Mouse (Mus musculus): Measurements from ENCODE around the gene Esp4. TPM values are rescaled to one million over a fixed set of nuclear protein-coding genes. Genes with fewer than 3 reads are reported as not detected.
"Not testable (repeated sequence)": the region's sequence is repeated elsewhere in the genome, so short reads cannot be mapped to it uniquely, and the experiment has no call there.

Gene Esp4
- total RNA-seq (2022), result not detected

DNA sequence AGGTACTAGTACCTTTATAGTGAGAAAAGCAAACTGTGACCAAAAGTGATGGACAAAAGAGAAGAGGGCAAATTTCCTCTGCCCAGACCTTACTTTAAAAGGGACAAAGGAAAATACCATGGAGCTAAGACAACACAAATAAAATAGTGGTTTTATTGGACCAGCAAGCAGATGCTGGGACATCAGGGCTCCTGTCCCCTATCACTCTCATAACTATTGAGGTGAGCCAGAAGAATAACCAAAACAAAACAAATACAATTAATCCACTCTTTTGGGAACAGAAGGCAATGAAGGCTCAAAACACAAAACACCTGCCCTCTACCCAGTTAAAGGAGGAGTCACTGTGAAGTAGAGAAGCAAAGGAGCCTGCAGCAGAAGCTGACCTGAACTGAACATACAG lies at the start of gene Esp4:
Esp4 (plus strand) TSS at position 301 of the 400 bp plus-strand sequence.
- DNase-seq (ENCODE audit: low spot score in 2 of 2), result no peak

DNA sequence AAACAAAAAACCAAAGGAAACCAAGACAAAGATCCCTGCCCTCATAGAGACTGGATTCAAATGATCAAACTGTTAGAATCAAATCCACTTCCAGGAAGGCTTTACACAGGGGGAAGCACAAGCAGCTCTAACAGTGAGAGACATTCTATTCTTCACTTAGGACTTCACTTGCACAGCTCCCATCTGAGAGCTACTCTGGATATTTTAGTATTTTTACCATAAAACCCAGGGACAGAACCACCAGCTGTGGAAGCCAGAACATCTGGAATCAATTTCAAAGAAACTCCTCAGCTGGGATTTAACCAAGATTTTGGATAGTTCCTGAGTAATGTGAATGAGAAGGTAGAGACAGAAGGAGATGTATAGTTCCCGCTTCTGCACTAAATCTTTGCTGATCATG lies 44.9 kb upstream of the Esp4 start:
- no peak for DNase-seq (ENCODE audit: low spot score in 2 of 2)

DNA sequence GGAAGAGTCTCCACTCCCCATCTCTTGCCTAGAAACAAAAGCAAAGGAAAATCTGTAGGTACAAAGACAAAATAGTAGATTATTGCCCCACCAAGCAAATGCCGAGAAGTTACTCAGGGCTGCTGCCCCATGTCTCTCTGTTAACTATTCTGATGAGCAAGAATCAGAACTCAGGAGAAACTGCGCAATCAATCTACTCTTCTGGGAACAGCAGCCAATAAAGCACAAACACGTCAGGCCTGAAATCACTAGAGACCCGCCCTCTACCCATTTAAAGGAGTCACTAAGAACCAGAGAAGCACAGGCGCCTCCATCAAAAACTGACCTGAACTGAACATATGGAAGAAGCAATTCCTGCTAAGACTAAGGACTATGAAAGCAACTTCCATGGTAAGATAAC lies 37.2 kb upstream of the Esp4 start, which contains the start of gene Esp6:
Esp6 (plus strand) TSS at position 301 of the 400 bp plus-strand sequence.
- DNase-seq (ENCODE audit: low spot score in 2 of 2), result no peak

DNA sequence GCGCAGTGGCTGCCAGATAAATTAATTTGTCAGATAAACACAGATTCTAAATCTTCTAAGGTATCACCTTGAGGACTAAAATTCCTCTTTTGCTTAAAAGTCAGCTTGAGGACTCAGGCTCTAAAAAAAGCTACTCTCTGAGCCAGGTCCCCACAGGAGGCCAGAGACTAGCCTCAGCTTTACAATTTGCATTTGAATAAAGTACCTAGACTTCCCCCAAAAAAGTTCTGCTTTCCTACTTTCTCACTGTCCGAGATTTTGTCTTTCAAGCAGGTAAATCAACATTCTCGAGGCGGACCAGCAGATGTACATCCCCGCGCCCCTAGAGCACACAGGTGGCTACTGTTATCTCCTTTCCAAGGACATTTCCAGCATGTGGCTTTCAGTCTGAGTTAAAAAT lies 14.5 kb upstream of the Esp4 start:
- not testable (repeated sequence) for DNase-seq (ENCODE audit: low spot score in 2 of 2)

DNA sequence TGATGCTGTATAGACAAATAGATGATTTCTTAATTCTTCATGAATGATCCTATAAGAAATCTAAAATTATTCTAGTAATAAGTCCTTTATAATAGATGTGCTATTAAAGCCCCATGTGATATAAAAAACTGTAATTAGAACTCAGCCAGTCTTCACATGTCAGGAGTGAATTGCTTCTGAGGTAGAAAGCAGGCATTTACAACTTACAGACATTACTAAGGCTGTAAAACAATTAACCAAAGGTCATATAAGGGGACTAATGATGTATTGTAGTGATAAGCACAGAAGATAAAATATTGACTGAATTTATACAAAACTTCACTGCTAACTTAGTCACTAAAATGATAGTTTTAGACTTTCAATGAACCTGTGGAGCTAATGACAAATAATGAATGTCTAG lies 7.1 kb upstream of the Esp4 start:
- DNase-seq (ENCODE audit: low spot score in 2 of 2), result no peak

DNA sequence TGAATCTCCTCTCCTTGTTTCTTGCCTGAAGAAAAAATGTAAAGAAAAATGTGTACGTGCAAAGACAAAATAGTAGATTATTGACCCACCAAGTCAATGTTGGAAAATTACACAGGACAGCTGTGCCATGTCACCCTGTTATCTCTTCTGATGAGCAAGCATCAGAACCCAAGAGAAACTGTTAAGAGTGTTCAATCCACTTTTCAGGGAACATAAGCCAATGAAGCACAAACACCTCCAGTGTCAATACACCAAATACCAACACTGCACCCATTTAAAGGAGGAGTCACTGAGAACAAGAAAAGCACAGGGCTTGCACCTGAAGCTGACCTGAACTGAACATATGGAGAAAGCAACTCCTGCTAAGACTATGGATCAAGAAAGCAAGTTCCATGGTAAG lies 33.4 kb downstream of the Esp4 start, which contains the start of gene Esp3:
Esp3 (plus strand) TSS at position 301 of the 400 bp plus-strand sequence.
- not testable (repeated sequence) for DNase-seq (ENCODE audit: low spot score in 2 of 2)

Other genes starting within 250 kb of the Esp4 start
- not detected for gene Esp8, start 78.6 kb upstream of the Esp4 start, total RNA-seq (2022)
- gene Esp6, start 37.1 kb upstream of the Esp4 start, total RNA-seq (2022), result not detected
- gene Esp3, start 33.5 kb downstream of the Esp4 start, total RNA-seq (2022), result not detected
- not detected for gene Esp1, start 128.5 kb downstream of the Esp4 start, total RNA-seq (2022)
- gene Crisp2, start 208.4 kb downstream of the Esp4 start, total RNA-seq (2022), result not detected
- not detected for gene Rhag, start 212.5 kb downstream of the Esp4 start, total RNA-seq (2022)

Measured in gastrocnemius, adult 8-10 months (tissue).